Mouse (Mus musculus): ENCODE results near the gene Chac2. TPM values are rescaled to one million over a fixed set of nuclear protein-coding genes. Genes with fewer than 3 reads are reported as not detected.
"Not testable (repeated sequence)": the region's sequence is repeated elsewhere in the genome, so short reads cannot be mapped to it uniquely, and the experiment has no call there.

The Chac2 gene
- polyA plus RNA-seq (2014; fragmentation: Nextera tagmentation; extraction: Ambion mirVana), result 17.0 and 17.1 TPM in 2 replicates

DNA sequence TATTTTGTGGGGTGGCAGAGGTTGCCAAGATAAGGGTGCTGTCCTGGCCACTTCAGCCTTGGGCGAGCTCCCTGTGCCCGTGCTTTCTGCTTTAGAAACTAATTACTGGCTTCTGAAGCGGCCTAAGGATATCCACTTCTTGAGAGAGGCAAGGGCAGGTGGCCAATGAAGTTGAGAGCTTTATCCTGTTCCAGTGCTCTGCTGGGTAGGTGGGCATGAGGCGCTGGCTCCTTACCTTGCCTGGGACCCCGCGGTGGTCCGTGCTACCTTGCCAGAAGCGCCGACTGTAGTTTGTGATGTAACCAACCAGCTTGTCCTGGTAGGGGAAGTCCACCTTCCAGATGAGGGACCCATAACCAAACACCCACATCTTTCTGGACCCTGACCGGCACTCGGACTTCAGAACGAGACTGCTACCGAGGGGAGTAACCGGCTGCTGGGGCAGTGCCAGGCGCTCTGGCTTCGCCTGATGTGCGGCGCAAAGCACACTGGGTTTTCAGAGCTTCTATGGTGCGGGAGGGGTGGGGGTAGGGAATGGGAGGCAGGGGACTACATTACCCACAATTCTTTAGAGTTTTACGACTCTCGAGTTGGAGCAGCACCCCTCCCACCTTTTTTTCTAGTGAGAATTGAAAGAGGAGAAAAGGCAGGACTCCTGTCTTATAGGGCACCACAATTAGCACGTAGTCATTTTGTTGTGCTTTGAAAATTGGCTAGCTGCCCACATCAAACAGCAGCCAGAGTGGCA, at the start of gene Chac2:
Gene Chac2 (minus strand): TSS at position 474 of the 748 bp plus-strand sequence.
- H3K36me3 ChIP-seq (ENCODE audit: control insufficient read depth, insufficient read depth, low read length), result no peaks in the 10 kb centered on the region
- H3K4me3 ChIP-seq (ENCODE audit: low read depth, low read length), result peak within 1 kb of the TSS; percentile 38
- H3K9ac ChIP-seq (ENCODE audit: low read length), result peak within 1 kb of the TSS; percentile 73
- ATAC-seq (ENCODE audit: low FRiP score), result peak; percentile 99
- no peaks in the 10 kb centered on the region for H3K27me3 ChIP-seq (ENCODE audit: control insufficient read depth, insufficient read depth, low read length)
- 2% methylated on average over 22 of the region's 22 CpGs for WGBS
- peaks cover 5% of the 10 kb centered on the region for H3K4me1 ChIP-seq (ENCODE audit: control insufficient read depth, insufficient read depth, low read length)
- H3K27ac ChIP-seq (ENCODE audit: low read depth, low read length), result no peak within 1 kb of the TSS
- H3K4me2 ChIP-seq, result peak within 1 kb of the TSS; percentile 73
- DNase-seq (ENCODE audit: low spot score, missing footprints), result peak; percentile 98
- H3K9me3 ChIP-seq (ENCODE audit: control insufficient read depth, low read length), result no peaks in the 10 kb centered on the region

DNA sequence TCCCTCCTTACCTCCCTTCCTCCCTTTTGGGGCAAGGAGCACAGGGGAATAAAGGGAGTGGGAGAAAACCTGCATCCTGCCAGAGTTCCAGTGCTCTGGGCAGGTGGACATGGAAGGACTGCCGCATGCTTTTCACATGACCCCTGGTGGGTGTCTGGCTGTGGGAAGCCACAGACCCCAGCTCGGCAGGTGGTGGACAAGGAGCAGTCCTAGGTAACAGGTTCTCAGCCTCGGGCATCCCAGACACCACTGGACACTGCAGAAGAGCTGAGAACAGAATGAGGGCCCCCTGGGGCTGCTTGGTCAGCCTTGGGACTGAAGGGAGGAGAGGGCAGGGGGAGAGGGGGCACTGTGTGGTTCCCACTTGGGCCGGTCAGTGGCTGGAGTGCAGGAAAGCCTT, 48.8 kb upstream of the Chac2 start:
- H3K9me3 ChIP-seq (ENCODE audit: control insufficient read depth, low read length), result no peaks in the 10 kb centered on the region
- no peaks in the 10 kb centered on the region for H3K4me1 ChIP-seq (ENCODE audit: control insufficient read depth, insufficient read depth, low read length)
- no peak overlapping the region for H3K4me3 ChIP-seq (ENCODE audit: low read depth, low read length)
- H3K9ac ChIP-seq (ENCODE audit: low read length), result no peak overlapping the region
- no peak overlapping the region for H3K4me2 ChIP-seq
- H3K36me3 ChIP-seq (ENCODE audit: control insufficient read depth, insufficient read depth, low read length), result no peaks in the 10 kb centered on the region
- ATAC-seq (ENCODE audit: low FRiP score) (no peak), DNase-seq (ENCODE audit: low spot score, missing footprints) (peak; percentile 60)
- 91% methylated on average over 4 of the region's 4 CpGs for WGBS
- H3K27me3 ChIP-seq (ENCODE audit: control insufficient read depth, insufficient read depth, low read length), result no peaks in the 10 kb centered on the region
- no peak overlapping the region for H3K27ac ChIP-seq (ENCODE audit: low read depth, low read length)

GRCm38 (mm10) chr11:31017466-31017865, 31.3 kb upstream of the Chac2 start:
- not testable (repeated sequence) for H3K4me3 ChIP-seq (ENCODE audit: low read depth, low read length); H3K4me1 ChIP-seq (ENCODE audit: control insufficient read depth, insufficient read depth, low read length); H3K27me3 ChIP-seq (ENCODE audit: control insufficient read depth, insufficient read depth, low read length); ATAC-seq (ENCODE audit: low FRiP score); H3K4me2 ChIP-seq; DNase-seq (ENCODE audit: low spot score, missing footprints); H3K27ac ChIP-seq (ENCODE audit: low read depth, low read length); H3K9ac ChIP-seq (ENCODE audit: low read length); H3K9me3 ChIP-seq (ENCODE audit: control insufficient read depth, low read length); H3K36me3 ChIP-seq (ENCODE audit: control insufficient read depth, insufficient read depth, low read length)
- 72% methylated on average over 15 of the region's 15 CpGs for WGBS

DNA sequence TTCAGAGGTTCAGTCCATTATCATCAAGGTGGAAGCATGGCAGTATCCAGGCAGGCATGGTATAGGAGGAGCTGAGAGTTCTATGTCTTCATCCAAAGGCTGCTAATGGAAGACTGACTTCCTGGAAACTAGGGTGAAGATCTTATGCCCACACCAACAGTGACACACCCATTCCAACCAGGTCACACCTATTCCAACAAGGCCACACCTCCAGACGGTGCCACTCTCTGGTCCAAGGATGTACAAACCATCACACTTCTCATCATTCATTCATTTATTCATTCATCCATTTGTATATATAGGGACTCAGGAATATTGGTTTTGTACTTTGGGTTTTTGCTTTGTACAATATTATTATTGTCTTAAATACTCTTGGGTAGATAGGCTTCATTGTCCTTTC, 23.5 kb upstream of the Chac2 start:
- not testable (repeated sequence) for ATAC-seq (ENCODE audit: low FRiP score); DNase-seq (ENCODE audit: low spot score, missing footprints); H3K27ac ChIP-seq (ENCODE audit: low read depth, low read length); H3K36me3 ChIP-seq (ENCODE audit: control insufficient read depth, insufficient read depth, low read length); H3K4me3 ChIP-seq (ENCODE audit: low read depth, low read length); H3K4me1 ChIP-seq (ENCODE audit: control insufficient read depth, insufficient read depth, low read length); H3K27me3 ChIP-seq (ENCODE audit: control insufficient read depth, insufficient read depth, low read length); H3K9me3 ChIP-seq (ENCODE audit: control insufficient read depth, low read length); H3K9ac ChIP-seq (ENCODE audit: low read length); H3K4me2 ChIP-seq
- 85% methylated on average over 1 of the region's 1 CpGs for WGBS

DNA sequence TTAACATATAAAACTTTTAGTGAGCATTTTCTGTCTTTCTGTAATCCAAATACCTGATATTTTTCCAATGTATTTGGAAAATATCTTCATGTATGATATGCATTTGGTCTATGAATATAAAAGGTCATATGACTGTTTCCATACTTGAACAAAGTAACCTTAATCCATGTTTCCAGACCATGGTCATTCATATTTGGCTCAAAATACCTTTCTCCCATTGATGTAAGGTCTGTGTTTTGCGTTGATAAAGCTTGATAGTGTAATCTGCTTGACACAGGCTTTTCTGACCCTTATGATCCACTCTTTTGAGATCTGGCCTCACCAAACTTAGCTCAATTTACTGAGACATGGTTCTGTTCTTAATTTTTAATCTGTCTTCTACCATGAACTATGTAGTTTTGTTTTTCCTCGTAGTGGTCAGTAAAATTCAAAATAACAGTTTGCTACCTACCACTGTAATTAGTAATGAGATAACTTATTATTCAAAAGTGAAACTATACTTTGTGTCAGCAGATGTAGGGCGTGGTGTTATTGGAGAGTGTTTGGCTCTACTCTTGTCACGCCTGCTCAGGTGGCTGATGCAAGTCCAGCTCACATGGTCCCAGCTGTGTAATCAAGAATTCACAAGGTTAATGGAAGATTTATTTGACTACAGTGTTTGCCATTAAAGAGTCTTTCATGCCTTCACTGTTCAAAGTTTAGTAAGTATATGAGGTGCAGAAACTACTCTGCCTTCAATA, 15.2 kb upstream of the Chac2 start:
- no peaks in the 10 kb centered on the region for H3K9me3 ChIP-seq (ENCODE audit: control insufficient read depth, low read length)
- H3K4me2 ChIP-seq, result no peak overlapping the region
- no peak overlapping the region for H3K27ac ChIP-seq (ENCODE audit: low read depth, low read length)
- no peak for DNase-seq (ENCODE audit: low spot score, missing footprints)
- H3K36me3 ChIP-seq (ENCODE audit: control insufficient read depth, insufficient read depth, low read length), result no peaks in the 10 kb centered on the region; the same call in 1 of the 2 replicates
- H3K4me3 ChIP-seq (ENCODE audit: low read depth, low read length), result no peak overlapping the region
- no peak overlapping the region for H3K9ac ChIP-seq (ENCODE audit: low read length)
- 83% methylated on average over 4 of the region's 4 CpGs for WGBS
- ATAC-seq (ENCODE audit: low FRiP score), result no peak
- no peaks in the 10 kb centered on the region for H3K4me1 ChIP-seq (ENCODE audit: control insufficient read depth, insufficient read depth, low read length)
- no peaks in the 10 kb centered on the region for H3K27me3 ChIP-seq (ENCODE audit: control insufficient read depth, insufficient read depth, low read length)

- H3K9me3 ChIP-seq (ENCODE audit: control insufficient read depth, low read length), result no peaks in the 10 kb centered on the region
- WGBS, result 85% methylated on average over 2 of the region's 2 CpGs
- H3K4me3 ChIP-seq (ENCODE audit: low read depth, low read length), result no peak overlapping the region
- no peaks in the 10 kb centered on the region for H3K4me1 ChIP-seq (ENCODE audit: control insufficient read depth, insufficient read depth, low read length)
- ATAC-seq (ENCODE audit: low FRiP score) (no peak), DNase-seq (ENCODE audit: low spot score, missing footprints) (no peak)
- no peak overlapping the region for H3K4me2 ChIP-seq
- no peaks in the 10 kb centered on the region for H3K36me3 ChIP-seq (ENCODE audit: control insufficient read depth, insufficient read depth, low read length)
- H3K27ac ChIP-seq (ENCODE audit: low read depth, low read length), result no peak overlapping the region
- H3K27me3 ChIP-seq (ENCODE audit: control insufficient read depth, insufficient read depth, low read length), result no peaks in the 10 kb centered on the region
- no peak overlapping the region for H3K9ac ChIP-seq (ENCODE audit: low read length)
Measured at GRCm38 (mm10) chr11:31000028-31000427, 13.9 kb upstream of the Chac2 start.

GRCm38 (mm10) chr11:30998704-30999103, 12.6 kb upstream of the Chac2 start:
- 83% methylated on average over 2 of the region's 2 CpGs for WGBS
- H3K4me3 ChIP-seq (ENCODE audit: low read depth, low read length), result no peak overlapping the region
- no peaks in the 10 kb centered on the region for H3K9me3 ChIP-seq (ENCODE audit: control insufficient read depth, low read length)
- H3K4me1 ChIP-seq (ENCODE audit: control insufficient read depth, insufficient read depth, low read length), result no peaks in the 10 kb centered on the region
- ATAC-seq (ENCODE audit: low FRiP score), result no peak
- H3K36me3 ChIP-seq (ENCODE audit: control insufficient read depth, insufficient read depth, low read length), result no peaks in the 10 kb centered on the region
- no peak overlapping the region for H3K27ac ChIP-seq (ENCODE audit: low read depth, low read length)
- H3K27me3 ChIP-seq (ENCODE audit: control insufficient read depth, insufficient read depth, low read length), result no peaks in the 10 kb centered on the region
- no peak for DNase-seq (ENCODE audit: low spot score, missing footprints)
- no peak overlapping the region for H3K4me2 ChIP-seq
- no peak overlapping the region for H3K9ac ChIP-seq (ENCODE audit: low read length)

DNA sequence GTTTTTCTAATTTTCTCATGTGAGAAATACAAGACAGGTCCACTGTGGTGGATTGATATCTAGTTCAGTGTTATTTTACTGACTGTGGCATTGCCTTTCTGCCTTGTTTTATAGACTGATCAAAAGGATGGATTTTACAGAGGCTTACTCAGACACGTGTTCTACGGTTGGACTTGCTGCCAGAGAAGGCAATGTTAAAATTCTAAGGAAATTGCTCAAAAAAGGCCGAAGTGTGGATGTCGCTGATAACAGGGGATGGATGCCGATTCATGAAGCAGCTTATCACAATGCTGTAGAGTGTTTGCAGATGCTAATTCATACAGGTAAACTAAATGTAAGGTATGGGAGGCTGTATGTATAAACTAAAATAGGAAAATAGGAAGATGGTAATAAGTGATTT, 12.0 kb upstream of the Chac2 start:
- Histone ChIP-seq H3K4me2 (no peak overlapping the region), H3K27me3 (ENCODE audit: control insufficient read depth, insufficient read depth, low read length) (no peaks in the 10 kb centered on the region), H3K4me3 (ENCODE audit: low read depth, low read length) (no peak overlapping the region), H3K36me3 (ENCODE audit: control insufficient read depth, insufficient read depth, low read length) (no peaks in the 10 kb centered on the region), H3K9me3 (ENCODE audit: control insufficient read depth, low read length) (no peaks in the 10 kb centered on the region), H3K9ac (ENCODE audit: low read length) (no peak overlapping the region), H3K27ac (ENCODE audit: low read depth, low read length) (no peak overlapping the region), H3K4me1 (ENCODE audit: control insufficient read depth, insufficient read depth, low read length) (no peaks in the 10 kb centered on the region)
- no peak for ATAC-seq (ENCODE audit: low FRiP score)
- no peak for DNase-seq (ENCODE audit: low spot score, missing footprints)
- 93% methylated on average over 5 of the region's 5 CpGs for WGBS

DNA sequence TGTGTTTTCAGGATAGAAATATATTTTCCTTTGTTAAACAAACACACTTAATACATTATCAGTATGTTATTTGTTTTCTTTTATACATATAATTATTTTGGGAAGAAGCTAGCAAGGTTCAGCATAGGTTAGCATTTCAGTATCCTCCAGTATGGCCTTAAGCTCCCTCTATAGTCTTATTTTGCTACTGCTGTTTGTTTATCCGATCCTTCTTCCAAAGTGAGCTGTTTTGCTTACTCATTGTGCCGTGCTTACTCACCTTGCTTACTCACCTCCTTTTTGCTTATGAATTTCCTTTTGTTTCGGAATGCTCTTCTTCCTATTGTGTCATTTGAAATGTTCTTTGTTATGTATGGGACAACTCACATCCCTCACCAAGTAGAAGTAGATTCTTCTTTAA, 10.5 kb upstream of the Chac2 start:
- WGBS, result 84% methylated on average over 3 of the region's 3 CpGs
- ATAC-seq (ENCODE audit: low FRiP score) (no peak), DNase-seq (ENCODE audit: low spot score, missing footprints) (no peak)
- no peaks in the 10 kb centered on the region for H3K36me3 ChIP-seq (ENCODE audit: control insufficient read depth, insufficient read depth, low read length)
- no peak overlapping the region for H3K27ac ChIP-seq (ENCODE audit: low read depth, low read length)
- no peak overlapping the region for H3K9ac ChIP-seq (ENCODE audit: low read length)
- no peak overlapping the region for H3K4me2 ChIP-seq
- H3K9me3 ChIP-seq (ENCODE audit: control insufficient read depth, low read length), result no peaks in the 10 kb centered on the region
- no peak overlapping the region for H3K4me3 ChIP-seq (ENCODE audit: low read depth, low read length)
- H3K27me3 ChIP-seq (ENCODE audit: control insufficient read depth, insufficient read depth, low read length), result no peaks in the 10 kb centered on the region
- H3K4me1 ChIP-seq (ENCODE audit: control insufficient read depth, insufficient read depth, low read length), result no peaks in the 10 kb centered on the region
